12 mouse cellular contexts compared by ENCODE assay signal in the genomic region with DNA sequence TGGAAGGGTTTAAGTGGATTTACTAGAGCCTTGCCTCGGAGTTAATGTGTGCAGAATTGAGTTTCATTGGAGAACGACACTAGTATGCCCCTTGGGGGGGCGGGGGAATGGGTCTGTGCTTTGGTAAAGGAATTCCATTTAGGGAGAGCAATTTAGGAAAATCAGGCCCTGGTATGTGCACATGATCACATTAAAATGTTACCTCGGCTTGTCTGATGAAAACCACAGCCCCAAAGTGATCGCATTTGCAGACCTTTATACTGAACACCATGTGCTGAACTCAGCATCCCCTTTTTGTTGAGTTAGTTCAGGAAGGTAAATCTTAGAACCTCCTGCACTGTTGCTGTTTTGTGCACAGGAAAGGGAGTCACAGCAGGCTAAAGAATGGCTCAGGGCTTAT.
DNase-seq lines count a peak whose midpoint lies in the region; ATAC-seq and TF ChIP-seq lines count a peak whose summit lies in the region.
"Had no signal": no experiment of that assay in that cellular context is flagged by ENCODE, and none has a peak within 500 bp of the region (broad histone marks: within the 10 kb centered on the region; RNA-seq: fewer than 3 reads in every experiment).

No protein-coding gene starts in this region.

- H3K9me3 ChIP-seq in forebrain, embryonic 16.5 days (ENCODE audit: control insufficient read depth, low read length), result no peaks in the 10 kb centered on the region
- no peaks in the 10 kb centered on the region for H3K9me3 ChIP-seq in forebrain, embryonic 10.5 days
- no peaks in the 10 kb centered on the region for H3K9me3 ChIP-seq in stomach, embryonic 15.5 days
- no peaks in the 10 kb centered on the region for H3K9me3 ChIP-seq in stomach, postnatal 0 days (ENCODE audit: control insufficient read depth, low read length)
- H3K9me3 ChIP-seq: heart, embryonic 15.5 days had no signal

- no peaks in the 10 kb centered on the region for H3K36me3 ChIP-seq in forebrain, embryonic 16.5 days (ENCODE audit: control insufficient read depth, insufficient read depth)
- H3K36me3 ChIP-seq in forebrain, embryonic 10.5 days (replicated peaks), result no peaks in the 10 kb centered on the region
- no peaks in the 10 kb centered on the region for H3K36me3 ChIP-seq in stomach, embryonic 15.5 days
- no peaks in the 10 kb centered on the region for H3K36me3 ChIP-seq in stomach, postnatal 0 days (ENCODE audit: control insufficient read depth, insufficient read depth, low read length)
- H3K36me3 ChIP-seq: heart, embryonic 15.5 days had no signal

- peaks cover 15% of the 10 kb centered on the region for H3K4me1 ChIP-seq in forebrain, embryonic 16.5 days (replicated peaks; ENCODE audit: control insufficient read depth, insufficient read depth, low read length)
- H3K4me1 ChIP-seq in forebrain, embryonic 10.5 days, result peaks cover 18% of the 10 kb centered on the region
- peaks cover 8% of the 10 kb centered on the region; the same call in 1 of the 2 replicates for H3K4me1 ChIP-seq in stomach, embryonic 15.5 days
- no peaks in the 10 kb centered on the region; the same call in 1 of the 2 replicates for H3K4me1 ChIP-seq in stomach, postnatal 0 days (replicated peaks; ENCODE audit: control insufficient read depth, insufficient read depth)
- H3K4me1 ChIP-seq: heart, embryonic 15.5 days had no signal

- no peak overlapping the region for H3K9ac ChIP-seq in forebrain, embryonic 16.5 days (replicated peaks; ENCODE audit: low read depth, low read length)
- H3K9ac ChIP-seq in stomach, embryonic 15.5 days, result no peak overlapping the region
- no peak overlapping the region for H3K9ac ChIP-seq in stomach, postnatal 0 days (ENCODE audit: low read length)
- H3K9ac ChIP-seq: heart, embryonic 15.5 days had no signal

- no peak for TF ChIP-seq EP300 in stomach, postnatal 0 days (optimal IDR thresholded peaks at IDR 0.05)

- WGBS in forebrain, embryonic 16.5 days, result 48% methylated on average over 5 of the region's 5 CpGs
- 76% methylated on average over 5 of the region's 5 CpGs for WGBS in forebrain, embryonic 10.5 days
- 44% methylated on average over 5 of the region's 5 CpGs for WGBS in stomach, embryonic 15.5 days
- WGBS in stomach, postnatal 0 days, result 51% methylated on average over 5 of the region's 5 CpGs

- TF ChIP-seq CTCF in stomach, postnatal 0 days (IDR thresholded peaks at IDR 0.05; ENCODE audit: low read depth), result no peak

- peak overlapping the region; percentile 4; the same call in 1 of the 2 replicates for H3K27ac ChIP-seq in forebrain, embryonic 16.5 days (ENCODE audit: low read length)
- H3K27ac ChIP-seq in forebrain, embryonic 10.5 days, result no peak overlapping the region
- 0 out of 2 replicates have a peak overlapping the region, but pooled peaks have one; percentile 31 for H3K27ac ChIP-seq in stomach, embryonic 15.5 days
- H3K27ac ChIP-seq in stomach, postnatal 0 days (replicated peaks), result no peak overlapping the region
- H3K27ac ChIP-seq: heart, embryonic 15.5 days; kidney, postnatal 0 days had no signal

- no peaks in the 10 kb centered on the region for H3K27me3 ChIP-seq in forebrain, embryonic 16.5 days (replicated peaks; ENCODE audit: control insufficient read depth, insufficient read depth, low read length)
- no peaks in the 10 kb centered on the region for H3K27me3 ChIP-seq in forebrain, embryonic 10.5 days (ENCODE audit: poor library complexity, severe bottlenecking)
- H3K27me3 ChIP-seq in stomach, embryonic 15.5 days (replicated peaks), result no peaks in the 10 kb centered on the region
- no peaks in the 10 kb centered on the region for H3K27me3 ChIP-seq in stomach, postnatal 0 days (ENCODE audit: control insufficient read depth, insufficient read depth, low read length)
- H3K27me3 ChIP-seq: heart, embryonic 15.5 days had no signal

- H3K4me2 ChIP-seq in forebrain, embryonic 16.5 days (ENCODE audit: low read length), result no peak overlapping the region
- H3K4me2 ChIP-seq in stomach, embryonic 15.5 days, result no peak overlapping the region
- H3K4me2 ChIP-seq in stomach, postnatal 0 days (replicated peaks; ENCODE audit: low read depth), result no peak overlapping the region
- H3K4me2 ChIP-seq: heart, embryonic 15.5 days had no signal

- peak; percentile 19 for ATAC-seq in forebrain, embryonic 16.5 days
- ATAC-seq in stomach, embryonic 15.5 days (ENCODE audit: insufficient read depth, low FRiP score, low read depth), result no peak
- no peak for ATAC-seq in stomach, postnatal 0 days (ENCODE audit: low FRiP score, low TSS enrichment)

- no peak overlapping the region for H3K4me3 ChIP-seq in forebrain, embryonic 16.5 days (replicated peaks; ENCODE audit: low read length)
- no peak overlapping the region for H3K4me3 ChIP-seq in forebrain, embryonic 10.5 days
- H3K4me3 ChIP-seq in stomach, embryonic 15.5 days (replicated peaks), result no peak overlapping the region
- H3K4me3 ChIP-seq in stomach, postnatal 0 days (ENCODE audit: low read depth, low read length), result no peak overlapping the region
- H3K4me3 ChIP-seq: heart, embryonic 15.5 days had no signal

- DNase-seq in forebrain, embryonic 10.5 days (ENCODE audit: extremely low spot score, low spot score), result no peak
- DNase-seq in kidney, postnatal 10 days, result peak; percentile 17
- DNase-seq in kidney, postnatal 25 days, result no peak
- DNase-seq in stomach, postnatal 0 days (ENCODE audit: low spot score), result no peak
- DNase-seq in thymus, postnatal 25 days, result no peak
- DNase-seq in B cell, adult 2 months, result no peak
- DNase-seq: adrenal gland, postnatal 36 days; lung, adult 2 months had no signal

Comparison
In these comparisons a context has a peak if more than half of its experiments do, and no peak if none do; other contexts are left out.
1. H3K27ac ChIP-seq: peak in forebrain, embryonic 16.5 days (single experiment) and stomach, embryonic 15.5 days (single experiment); none in forebrain, embryonic 10.5 days (single experiment) and stomach, postnatal 0 days (single experiment).